Mouse (Mus musculus): ENCODE data around the gene Tbc1d24. TPM values are rescaled to one million over a fixed set of nuclear protein-coding genes. Genes with fewer than 3 reads are reported as not detected.

The Tbc1d24 gene
- total RNA-seq, 2 experiments from 2014 or later, result 11.0 to 14.3 TPM

DNA sequence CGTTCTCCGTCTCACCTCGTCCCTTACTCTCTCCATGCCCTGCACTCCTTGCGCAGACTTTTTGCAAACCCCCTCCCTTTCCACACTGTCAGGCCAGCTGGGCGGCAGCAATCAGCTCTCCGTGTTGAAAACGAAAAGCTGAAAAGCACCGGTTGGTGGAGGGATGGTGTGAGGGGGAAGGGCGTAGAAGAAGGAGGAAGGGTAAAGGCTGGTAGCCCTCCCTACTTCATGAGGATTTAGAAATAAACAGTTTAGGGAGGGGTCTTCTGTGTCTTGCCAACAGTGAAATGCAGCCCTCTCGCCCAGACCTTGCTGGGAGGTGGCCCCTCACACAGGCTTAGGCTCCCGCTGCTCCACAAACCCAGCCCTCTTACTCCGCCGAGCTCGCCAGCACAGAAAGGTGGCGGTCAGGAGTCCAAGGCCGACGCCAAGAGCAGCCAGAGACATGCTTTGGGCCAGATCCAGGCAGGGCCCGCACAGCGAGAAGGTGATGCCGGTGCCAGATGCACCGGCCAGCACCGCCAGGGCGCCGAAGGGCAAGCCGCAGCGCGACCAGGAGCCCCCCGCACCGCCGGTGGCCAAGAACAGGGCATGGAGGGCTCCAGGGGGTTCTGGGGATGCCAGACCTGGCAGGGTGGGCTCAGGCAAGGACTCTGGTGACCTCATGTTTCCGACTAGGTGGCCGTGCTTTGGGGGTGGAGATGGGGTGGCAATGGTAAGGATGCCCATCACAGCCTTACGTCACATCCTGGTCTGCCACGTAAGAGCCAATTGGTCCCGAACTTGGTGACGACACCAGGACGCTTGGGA is 6.5 kb upstream of the Tbc1d24 start:
- peak; percentile 44 to 48 for DNase-seq (ENCODE audit: low spot score in 2 of 2)

DNA sequence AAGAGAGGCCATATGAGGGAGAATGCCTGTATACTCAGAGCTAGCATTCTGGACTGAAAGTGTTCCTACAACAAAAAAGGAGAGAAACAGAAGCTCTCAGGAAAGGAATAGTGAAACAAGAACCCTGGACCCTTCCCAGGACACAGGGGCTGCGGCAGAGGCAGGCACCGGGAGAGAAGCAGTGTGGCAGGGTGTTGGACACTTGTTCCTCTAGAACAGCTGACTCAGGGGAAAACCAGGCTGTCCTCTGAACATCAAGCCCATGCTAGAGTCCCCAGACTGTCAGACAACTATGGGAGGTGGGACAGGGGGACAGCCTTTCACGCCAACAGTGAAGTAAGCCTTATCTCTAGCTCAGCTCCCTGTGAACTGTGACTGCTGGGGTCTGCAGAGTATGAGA is 5.2 kb upstream of the Tbc1d24 start:
- no peak for DNase-seq (ENCODE audit: low spot score in 2 of 2)

- no peak for DNase-seq (ENCODE audit: low spot score in 2 of 2)
Observed at GRCm38 (mm10) chr17:24209916-24210240, 4.5 kb upstream of the Tbc1d24 start.

DNA sequence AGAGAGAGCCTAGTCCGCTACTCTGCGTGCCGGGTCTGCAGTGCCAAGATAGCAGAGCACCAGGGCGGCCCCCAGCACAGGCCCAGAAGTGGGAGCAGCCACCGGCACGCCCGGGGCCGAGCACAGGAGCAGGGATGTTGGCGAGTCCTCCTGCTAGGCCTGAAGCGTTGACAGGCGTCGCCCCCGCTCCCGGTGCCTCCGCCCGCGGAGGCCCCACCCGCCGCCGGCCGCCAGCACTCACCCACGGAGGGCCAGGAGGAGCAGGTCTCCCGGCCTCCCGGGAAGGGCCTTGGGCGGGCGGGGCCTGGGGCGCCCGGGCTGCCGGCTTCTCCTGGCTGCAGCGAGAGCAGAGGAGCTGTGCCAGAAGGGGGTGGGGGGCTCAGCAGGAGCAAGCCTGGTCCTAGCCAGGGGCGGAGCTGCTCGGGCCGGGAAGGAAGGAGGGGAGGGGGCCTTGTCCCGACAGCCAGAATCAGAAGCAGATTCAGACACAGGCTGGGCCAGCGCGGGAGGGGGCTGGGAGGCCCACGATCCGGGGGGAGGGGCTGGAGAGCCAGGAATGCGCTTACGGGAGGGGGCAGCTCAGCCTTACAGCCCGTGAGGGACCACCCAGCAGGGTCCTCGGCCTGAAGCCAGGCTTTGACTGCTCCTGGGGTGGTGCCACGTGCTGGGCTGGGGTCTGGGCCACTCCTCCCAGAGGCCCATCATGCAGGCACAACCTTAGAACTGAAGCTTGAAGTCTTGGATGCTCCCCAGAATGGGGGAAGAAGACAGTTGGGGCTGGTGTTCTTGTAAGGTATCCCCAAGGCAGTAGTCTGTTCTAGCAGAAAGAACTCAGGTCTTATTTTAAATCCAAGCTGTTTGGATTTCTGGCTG is 3.9 kb upstream of the Tbc1d24 start, which contains the start of gene Ntn3:
Gene Ntn3 (minus strand): TSS at position 489 of the 873 bp plus-strand sequence.
- peak; percentile 46 to 48 for DNase-seq (ENCODE audit: low spot score in 2 of 2)

DNA sequence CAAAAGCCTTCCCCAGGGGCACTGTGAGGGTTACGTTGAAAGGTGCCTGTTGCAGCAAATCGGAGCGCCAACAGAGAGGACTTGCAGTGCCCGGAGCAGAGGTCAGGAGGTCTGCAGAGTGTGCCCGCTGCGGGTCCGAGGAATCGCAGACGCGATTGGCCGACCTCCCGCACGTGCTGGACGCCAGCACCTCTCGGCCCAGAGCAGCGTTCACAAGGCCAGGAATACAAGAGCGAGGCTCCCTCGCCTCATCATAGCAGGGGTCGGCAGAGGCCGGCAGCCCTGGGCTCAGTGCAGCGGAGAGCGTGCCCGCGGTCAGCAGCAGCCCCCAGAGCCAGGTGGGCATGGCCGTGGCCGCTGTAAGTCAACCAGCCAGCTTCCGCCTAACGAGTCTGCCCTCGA is 3.3 kb upstream of the Tbc1d24 start:
- peak; percentile 22 to 34 for DNase-seq (ENCODE audit: low spot score in 2 of 2)

DNA sequence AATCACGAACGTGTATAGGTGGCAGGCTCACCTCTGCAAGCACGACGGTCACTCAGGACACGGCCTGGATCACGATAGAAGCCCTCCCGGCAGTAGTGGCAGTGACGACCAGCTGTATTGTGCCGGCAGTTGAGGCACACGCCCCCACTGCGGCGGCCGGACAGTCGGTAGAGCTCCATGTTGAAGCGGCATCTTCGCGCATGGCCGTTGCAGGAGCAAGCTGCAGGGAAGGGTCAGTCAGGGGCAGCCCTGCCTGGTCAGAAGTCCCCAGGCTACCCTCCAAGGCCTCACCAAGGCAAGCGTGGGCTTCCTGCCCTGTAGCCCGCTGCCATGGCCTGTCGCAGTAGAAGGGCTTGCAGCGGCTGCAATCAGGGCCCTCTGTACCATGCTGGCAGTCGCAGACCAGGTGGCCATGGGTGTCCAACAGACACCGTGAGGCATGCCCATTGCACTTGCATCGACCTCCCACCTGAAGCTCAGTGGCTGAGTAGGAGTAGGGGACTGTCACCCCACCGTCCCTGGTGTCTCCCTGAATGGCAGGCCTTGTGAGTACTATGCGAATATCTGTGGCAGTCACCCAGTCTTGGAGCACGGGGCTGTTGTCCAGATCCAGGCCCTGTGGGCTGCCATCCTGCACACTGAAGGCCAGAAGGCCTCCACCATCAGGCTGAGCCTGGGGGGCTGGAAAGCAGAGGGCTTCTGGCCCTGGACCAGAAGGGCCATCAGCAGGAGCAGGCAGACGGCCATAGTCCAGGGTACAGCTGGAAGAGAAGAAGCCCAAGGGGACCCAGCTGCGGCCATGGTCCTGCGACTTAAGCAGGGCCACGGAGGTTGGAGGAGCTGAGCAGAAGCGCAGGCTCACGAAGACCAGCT is 2.6 kb upstream of the Tbc1d24 start:
- no peak for DNase-seq (ENCODE audit: low spot score in 2 of 2)

- peak; percentile 60 to 64 for DNase-seq (ENCODE audit: low spot score in 2 of 2)
Observed at GRCm38 (mm10) chr17:24206451-24207351, 1.3 kb upstream of the Tbc1d24 start.

DNA sequence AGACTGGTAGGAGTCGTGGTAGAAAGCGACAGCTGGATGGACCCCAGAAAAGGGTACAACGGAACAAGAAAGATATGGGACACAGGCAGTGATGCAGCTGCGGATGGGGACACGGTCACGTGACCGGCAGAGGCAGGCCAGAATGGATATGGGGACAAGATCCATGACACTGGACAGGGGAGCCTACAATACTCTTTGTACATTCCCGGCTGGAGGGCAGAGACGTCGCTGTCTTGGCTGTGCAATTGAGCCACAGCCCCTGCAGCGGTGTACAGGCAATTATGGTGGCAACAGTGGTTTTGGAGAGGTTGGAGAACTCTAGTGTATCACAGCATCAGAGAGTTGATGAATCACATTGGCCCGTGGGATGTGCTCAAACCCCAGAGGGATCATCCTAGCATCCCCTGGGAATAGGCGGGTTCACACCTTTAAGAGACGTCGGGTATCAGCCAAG is 573 bp upstream of the Tbc1d24 start:
- DNase-seq (ENCODE audit: low spot score in 2 of 2), result peak in 1 of 2 experiments; percentile 60

DNA sequence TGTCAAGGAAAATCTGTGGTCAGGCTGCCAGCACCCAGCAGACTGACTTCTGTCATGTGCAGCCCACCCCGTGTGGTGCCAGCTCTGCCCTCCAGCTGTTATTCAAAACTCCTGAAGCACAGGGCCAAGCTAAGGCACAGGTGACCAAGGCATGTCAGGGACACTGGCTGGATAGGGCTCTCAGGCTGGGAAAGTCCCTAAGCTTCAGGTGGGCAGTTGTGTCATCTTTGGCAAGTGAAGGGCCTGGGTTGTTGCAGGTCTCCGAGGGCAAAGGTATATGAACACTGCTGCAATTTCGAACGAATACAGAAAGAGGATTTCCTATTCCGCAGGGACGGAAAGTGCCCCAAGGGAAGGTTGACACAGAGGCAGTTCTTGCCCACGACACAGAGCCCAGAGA is 516 bp downstream of the Tbc1d24 start:
- DNase-seq (ENCODE audit: low spot score in 2 of 2), result peak in 1 of 2 experiments; percentile 31

- no peak for DNase-seq (ENCODE audit: low spot score in 2 of 2)
Observed at GRCm38 (mm10) chr17:24203611-24204534, 1.5 kb downstream of the Tbc1d24 start.

GRCm38 (mm10) chr17:24203068-24203467 is 2.3 kb downstream of the Tbc1d24 start:
- no peak for DNase-seq (ENCODE audit: low spot score in 2 of 2)

- no peak for DNase-seq (ENCODE audit: low spot score in 2 of 2)
Observed at GRCm38 (mm10) chr17:24201092-24201491, 4.3 kb downstream of the Tbc1d24 start.

DNA sequence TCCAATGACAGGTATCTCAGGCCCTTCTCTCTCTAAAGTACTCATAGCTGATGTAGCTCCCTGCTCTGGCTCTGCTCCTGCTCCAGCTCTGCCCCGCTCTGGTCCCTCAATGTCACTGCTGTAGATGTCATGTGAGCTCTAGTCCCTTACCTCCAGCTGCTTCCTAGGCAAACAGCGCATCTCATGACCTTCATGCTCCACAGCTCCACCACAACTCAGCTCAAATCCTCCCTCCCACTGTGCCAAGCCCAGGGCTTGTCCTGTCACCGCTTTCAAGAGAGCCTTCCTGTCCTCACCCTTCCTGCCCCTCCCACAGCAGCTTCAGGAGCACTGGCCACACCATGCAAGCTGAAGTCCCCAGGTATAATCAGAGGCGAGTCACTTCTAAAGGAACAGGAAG is 5.6 kb downstream of the Tbc1d24 start:
- no peak for DNase-seq (ENCODE audit: low spot score in 2 of 2)

- DNase-seq (ENCODE audit: low spot score in 2 of 2), result no peak
Observed at GRCm38 (mm10) chr17:24199252-24199651, 6.1 kb downstream of the Tbc1d24 start.

- no peak for DNase-seq (ENCODE audit: low spot score in 2 of 2)
Observed at GRCm38 (mm10) chr17:24197032-24197824, 8.1 kb downstream of the Tbc1d24 start.

DNA sequence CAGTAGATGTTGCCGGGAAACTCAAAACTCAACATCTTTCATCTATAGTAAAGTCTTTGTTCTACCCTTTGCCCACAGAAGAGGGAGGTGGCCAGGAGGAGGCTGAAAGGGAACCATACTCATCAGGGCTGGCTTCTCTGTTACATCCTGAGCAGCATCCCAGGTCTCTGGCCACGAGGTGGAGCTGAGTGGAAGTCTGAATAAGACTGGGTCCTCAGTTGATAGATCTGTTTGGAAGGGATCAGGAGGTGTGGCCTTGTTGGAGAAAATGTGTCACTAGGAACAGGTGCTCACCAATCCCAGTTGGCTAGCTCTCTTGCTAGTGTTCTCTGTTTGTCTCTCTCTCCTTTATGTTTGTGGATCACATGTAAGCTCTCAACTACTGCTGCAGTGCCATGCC is 10.0 kb downstream of the Tbc1d24 start:
- no peak for DNase-seq (ENCODE audit: low spot score in 2 of 2)

DNA sequence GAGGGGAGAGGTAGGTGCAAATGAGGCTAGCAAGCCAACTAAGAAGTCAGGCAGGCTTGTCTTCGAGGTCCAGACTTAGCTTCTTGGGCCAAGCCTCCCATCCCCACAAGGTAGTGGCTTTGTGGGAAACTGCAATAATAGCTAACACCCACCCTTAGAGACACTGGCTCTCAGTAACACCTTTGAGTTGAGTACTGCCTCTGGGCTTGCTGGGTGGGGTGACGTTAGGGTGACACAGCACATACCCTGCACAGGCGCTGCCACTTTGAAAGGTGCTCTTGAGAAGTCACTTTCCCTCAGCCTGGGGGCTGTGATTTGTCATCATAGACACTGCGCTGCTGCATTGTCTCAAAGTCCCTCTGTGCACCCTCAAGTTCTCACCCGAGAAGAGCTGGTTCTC is 11.6 kb downstream of the Tbc1d24 start:
- DNase-seq (ENCODE audit: low spot score in 2 of 2), result no peak

- DNase-seq (ENCODE audit: low spot score in 2 of 2), result no peak
Observed at GRCm38 (mm10) chr17:24193268-24193667, 12.1 kb downstream of the Tbc1d24 start.

Measured in adrenal gland, adult 18-20 months (tissue).